Mouse (Mus musculus) kidney, adult 18-20 months (tissue): ENCODE measurements around the gene Snx20.

Experiments
- DNase-seq: peaks from one replicate; pipeline ENCODE4 v3.0.0; 2021

Snx20 gene

DNA sequence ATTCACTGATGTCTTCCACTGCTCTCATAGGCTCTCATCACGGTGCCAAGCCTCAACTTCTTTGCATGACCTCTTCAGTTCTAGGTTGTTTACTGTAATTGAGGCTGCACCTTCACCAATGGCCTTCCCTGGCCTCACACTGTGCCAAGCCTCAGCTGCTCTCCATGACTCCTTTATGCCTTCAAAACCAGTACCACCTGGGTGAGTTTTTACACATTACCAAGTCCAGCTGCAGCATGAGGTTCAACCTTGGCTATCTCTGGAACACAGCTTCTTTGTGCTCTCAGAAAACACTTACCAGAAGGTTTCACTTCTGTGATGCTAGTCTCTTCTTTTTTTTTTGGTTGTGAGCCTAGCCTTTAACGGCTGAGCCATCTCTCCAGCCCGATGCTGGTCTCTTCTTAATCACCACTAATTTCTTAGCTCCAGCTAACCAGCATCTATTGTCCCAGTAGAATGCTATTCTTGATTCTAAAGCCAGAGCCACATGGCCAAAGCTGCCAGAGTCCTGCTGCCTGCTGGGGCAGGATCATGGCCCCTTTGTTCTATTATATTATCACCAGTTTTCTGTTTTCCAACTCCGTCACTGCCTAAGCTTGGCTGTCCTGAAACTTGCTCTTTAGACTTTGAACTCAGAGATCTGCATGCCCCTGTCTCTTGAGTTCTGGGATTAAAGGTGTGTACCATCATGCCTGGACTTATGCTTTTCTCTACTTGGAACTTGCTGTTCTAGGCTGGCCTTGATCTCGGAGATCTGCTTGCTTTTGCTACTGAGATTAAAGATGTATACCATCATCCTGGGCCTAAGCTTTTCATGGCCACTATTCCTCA is 7.0 kb upstream of the Snx20 start:
- DNase-seq, result no peak

DNA sequence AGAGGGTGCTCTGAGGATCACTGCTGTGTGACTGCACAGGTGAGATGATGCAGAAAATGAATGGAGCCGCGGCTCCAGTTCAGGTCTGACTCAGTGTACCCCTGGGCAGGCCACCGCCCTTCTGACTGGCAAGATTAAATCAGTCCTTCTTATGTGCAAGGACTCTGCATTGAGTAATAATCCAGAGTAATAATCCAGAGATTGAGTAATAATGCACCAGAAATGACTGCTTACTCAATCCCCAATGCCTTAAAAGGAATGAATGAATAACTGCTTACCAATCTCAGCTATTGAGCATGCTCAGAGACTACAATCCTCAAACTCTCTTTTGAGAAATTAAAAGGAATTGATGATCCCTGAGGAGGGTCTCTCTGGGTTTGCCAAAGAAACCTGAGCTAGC is 3.0 kb upstream of the Snx20 start:
- DNase-seq, result no peak

DNA sequence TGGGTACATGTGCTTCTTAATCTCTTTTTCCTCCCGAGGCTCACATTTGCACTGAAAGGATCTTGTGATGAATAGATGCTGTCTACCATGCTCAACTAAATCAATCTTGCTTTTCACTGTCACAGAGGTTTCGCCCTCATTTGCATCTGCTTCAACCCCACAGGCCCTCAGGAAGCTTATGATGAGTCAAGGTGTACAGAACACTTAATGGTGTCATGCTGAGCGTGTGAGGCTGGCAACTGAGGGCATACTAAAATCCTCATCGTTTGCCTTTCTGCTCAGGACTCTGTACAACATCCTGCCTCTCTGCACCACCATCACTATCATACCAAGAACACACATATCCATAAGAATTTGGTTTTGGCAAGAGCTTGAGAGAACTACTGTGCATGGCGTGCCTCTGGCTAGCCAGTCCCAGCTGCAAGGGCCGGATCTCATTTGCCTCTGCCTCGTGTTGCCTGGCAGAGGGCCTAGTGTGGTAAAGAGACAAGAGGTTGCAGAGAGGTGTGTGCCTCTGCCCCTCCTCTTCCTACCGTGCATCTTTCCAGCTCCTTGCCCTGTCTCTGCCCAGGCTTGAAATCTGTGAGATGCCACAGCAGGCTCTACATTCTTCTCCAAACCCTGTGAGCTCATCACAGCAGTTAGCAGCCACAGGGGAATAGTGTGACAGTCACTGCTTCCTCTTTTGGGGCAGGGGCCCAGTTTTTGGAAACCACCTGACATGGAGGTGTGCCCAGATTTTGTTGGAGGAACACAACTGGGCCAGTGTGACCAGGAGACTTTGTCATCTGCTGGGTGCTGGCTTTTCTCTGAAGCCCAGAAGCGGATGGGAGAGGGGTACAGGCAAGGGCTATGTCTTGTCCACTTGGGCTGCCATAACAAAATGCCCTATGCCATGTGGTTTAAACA is 1.4 kb upstream of the Snx20 start:
- DNase-seq, result no peak

GRCm38 (mm10) chr8:88633343-88633765 is 2.6 kb downstream of the Snx20 start:
- no peak for DNase-seq

DNA sequence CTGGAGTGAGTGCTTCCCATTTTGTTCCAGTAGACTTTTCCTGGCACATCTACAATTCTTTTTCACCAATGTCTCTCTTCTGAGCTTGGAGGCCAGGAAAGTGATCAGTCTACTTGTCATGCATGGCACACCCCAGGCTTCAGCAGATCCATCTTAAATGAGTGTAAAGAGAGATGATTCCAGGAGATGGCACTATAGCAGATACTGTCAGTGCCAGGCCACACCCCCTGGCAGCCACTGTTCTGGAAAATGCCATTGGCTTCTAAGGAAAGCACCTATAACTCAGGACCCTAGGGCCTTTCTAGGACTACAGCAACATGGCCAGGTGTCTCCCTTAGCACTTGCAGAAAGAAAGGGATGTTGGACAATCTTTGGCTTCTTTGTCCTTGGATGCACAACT is 4.8 kb downstream of the Snx20 start:
- peak; percentile 41 for DNase-seq

GRCm38 (mm10) chr8:88630225-88630624 is 5.7 kb downstream of the Snx20 start:
- peak; percentile 36 for DNase-seq

GRCm38 (mm10) chr8:88628001-88628774 is 7.7 kb downstream of the Snx20 start:
- no peak for DNase-seq

DNA sequence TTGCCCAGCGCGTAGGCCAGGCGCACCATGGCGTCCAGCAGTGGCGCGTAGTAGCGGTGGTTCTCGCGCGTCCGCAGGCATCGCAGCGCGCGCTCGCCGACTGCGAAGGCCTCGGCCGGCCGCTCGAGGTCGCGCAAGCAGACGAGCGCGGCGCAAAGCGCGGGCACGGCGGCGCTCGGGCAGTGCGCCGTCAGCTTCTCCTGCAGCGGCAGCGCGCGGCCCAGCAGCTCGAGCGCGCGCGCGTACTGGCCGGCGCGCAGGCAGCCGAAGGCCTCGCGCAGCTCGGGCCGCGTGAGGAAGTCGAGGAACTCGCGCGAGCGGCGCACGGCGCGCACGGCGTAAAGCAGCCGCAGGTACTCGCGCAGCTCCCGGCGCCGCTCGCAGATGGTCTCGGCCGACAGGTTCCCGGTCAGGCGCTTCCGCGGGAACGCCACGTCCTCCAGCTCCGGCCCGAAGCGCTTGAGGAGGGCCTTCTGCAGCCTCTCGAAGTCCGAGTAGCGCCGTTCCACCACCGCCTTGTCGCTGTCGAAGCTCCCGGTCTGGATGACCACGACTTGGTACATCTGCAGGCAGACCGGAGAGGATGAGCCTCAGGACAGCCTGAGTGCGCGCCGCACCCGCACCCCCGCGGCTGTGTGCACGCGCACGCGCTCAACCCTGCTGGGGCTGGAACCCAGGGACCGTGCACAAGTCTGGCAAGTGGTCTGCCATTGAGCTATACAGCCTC is 8.5 kb downstream of the Snx20 start:
- peak; percentile 76 for DNase-seq

- no peak for DNase-seq
Observed at GRCm38 (mm10) chr8:88626940-88627264, 9.0 kb downstream of the Snx20 start.

DNA sequence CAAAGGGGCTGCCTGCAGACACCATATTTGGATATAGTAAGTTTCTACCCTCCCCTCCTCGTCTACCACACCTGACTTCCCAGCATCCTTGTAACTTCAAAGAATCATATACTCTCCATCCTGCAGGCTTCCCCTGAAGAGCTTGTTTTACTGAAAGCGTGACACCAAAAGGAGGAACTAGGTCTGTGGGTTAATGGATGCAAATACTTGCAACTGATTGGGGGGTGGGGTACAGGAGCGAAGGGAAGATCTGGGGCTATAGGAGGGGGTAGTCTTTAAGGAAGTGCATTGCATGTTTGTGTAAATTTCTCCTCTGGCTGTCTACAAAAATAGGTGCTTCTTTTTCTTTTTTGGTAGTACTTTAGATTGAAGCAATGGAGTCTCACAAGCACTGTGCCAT is 9.5 kb downstream of the Snx20 start:
- no peak for DNase-seq

- DNase-seq, result no peak
Observed at GRCm38 (mm10) chr8:88624276-88624675, 11.7 kb downstream of the Snx20 start.

DNA sequence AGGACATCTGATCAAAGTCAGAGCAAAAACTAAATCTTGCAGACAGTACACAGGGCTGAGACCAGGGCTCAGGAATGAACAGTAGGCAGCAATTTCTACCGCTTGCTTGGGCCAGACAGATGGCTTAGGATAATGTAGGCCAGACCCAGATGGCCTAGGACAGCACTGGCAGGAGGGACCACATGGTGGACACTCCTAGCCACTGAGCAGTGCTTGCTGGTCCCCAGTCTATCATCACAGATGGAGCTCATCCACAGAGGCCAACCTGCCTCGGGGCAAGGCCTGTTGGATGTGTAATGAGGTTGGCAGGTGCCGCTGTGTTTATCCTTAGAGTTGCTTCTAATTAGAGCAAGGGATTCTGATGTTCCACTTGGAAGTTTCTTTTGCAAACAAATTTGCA is 12.6 kb downstream of the Snx20 start:
- DNase-seq, result no peak

- DNase-seq, result peak; percentile 81
Observed at GRCm38 (mm10) chr8:88621408-88621807, 14.5 kb downstream of the Snx20 start.

DNA sequence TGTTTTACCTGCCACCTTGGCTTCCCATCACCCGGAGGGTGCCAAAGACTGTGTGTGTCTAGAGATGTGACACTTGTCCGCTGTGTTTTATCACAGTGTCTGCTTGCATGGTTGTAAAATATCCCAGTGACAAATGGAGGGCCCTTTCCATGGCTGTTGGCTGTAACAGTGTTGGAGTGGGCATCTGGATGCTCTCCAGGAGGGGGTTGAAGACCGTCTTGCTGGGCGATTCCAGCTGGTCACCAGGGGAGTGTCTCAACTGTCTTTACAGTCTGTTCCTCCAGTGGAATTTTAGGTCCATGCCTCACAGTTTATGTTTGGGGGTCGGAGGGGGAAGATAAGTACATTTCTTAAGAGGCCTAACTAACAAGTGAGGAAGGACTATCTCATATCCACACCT is 15.0 kb downstream of the Snx20 start:
- no peak for DNase-seq

DNA sequence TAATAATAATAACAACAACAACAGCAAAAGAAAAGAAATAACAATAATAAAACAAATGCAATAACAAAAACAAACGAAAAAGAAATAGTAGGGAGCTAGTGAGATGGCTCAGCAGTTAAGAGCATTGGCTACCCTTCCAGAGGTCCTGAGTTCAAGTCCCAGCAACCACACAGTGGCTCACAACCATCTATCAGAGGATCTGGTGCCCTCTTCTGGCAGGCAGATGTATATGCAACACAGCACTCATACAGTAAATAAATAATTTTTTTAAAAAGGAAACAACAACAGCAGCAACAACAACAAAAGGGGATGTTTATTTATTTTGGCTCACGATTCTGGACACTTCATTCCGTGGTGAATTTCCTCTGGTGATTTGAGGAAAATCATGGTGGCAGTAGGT is 16.4 kb downstream of the Snx20 start:
- no peak for DNase-seq

DNA sequence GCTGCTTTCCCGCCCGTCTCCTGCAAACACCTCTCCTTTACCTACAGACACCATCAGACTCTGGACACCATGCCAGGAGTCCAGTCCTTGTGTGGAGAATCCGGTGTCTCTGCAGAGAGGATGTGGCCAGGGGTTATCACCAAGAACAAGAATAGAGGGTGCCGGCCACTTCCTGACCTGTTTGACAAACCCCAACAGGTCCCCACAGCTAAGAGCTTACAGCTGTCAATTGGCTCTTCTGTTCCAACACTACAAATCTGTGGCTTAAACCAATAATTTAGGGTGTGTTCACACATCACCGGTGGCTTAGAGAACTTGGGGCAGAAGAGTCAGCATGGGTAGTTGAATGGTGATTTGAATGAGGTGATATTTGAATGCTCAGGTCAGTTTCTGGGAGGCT is 17.3 kb downstream of the Snx20 start:
- DNase-seq, result no peak

DNA sequence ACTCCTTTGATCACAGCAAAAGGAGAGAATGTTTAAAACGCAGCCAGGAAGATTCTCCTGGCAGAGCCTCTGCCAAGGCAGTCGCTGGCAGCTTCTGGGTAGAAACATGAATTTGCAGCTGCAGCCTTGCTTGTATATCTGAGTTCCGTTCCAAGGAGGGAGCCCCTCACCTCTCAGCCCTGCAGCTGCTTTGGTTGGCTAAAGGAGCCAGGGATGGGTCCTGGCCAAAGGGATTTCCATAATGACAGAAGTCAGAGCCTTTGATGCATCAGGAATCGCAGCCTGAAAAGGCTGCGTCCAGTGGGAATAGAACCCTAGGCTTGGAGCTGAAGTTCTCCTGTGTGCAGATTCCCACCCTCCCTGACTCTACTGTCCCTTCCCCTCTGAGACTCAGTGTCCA is 20.9 kb downstream of the Snx20 start:
- DNase-seq, result no peak

DNA sequence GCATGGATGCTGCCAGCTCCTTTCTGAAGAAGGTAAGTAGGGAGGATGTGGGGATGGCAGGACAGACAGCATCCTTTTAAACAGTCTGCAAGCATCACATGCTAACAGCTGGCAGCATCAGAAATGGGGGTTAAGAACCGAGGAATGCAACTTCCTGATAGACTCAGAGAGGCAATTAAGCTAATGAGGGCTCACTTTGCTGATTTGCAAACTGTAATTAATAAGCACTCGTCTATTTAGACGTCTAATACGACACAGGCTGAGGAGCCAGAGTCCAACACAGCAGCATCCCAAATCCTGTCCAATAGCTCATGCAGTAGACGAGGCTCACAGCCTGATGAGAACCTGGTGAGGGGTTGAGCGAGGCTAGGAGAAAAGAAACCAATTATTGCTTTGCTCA is 25.7 kb downstream of the Snx20 start:
- DNase-seq, result no peak

GRCm38 (mm10) chr8:88609036-88609435 is 26.9 kb downstream of the Snx20 start:
- no peak for DNase-seq

DNA sequence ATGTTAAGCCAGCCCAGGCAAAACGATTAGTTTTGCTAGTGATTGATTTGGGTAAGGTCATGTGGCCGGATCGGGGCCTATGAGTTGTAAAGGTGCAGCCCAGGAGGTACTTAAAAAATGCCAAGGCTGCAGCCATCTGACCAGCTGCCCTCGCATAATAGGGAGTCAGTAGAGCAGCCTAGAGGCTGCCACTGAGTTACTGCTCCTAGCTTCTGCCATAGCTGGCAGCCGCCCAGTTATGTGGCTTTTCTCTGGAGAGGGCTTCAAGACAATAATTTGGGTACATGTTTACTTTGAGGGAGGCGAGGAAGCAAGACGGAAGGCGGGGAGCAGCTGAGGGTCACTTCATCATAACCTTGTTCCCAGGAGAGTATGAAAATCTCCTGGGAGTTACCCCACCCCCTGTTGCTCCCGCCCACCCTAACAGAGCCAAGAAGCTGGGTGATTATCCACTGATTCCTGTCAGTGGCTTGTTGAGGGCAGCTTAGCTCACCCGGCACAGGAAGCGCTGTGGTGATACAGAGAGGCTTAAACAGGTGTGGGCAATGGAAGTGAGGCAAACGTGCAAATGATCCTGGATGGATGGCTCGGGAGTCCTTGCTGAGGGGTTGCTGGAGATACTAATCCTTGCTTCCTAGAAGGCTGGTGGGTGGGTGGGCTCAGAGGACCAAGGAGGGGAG is 30.4 kb downstream of the Snx20 start:
- no peak for DNase-seq

DNA sequence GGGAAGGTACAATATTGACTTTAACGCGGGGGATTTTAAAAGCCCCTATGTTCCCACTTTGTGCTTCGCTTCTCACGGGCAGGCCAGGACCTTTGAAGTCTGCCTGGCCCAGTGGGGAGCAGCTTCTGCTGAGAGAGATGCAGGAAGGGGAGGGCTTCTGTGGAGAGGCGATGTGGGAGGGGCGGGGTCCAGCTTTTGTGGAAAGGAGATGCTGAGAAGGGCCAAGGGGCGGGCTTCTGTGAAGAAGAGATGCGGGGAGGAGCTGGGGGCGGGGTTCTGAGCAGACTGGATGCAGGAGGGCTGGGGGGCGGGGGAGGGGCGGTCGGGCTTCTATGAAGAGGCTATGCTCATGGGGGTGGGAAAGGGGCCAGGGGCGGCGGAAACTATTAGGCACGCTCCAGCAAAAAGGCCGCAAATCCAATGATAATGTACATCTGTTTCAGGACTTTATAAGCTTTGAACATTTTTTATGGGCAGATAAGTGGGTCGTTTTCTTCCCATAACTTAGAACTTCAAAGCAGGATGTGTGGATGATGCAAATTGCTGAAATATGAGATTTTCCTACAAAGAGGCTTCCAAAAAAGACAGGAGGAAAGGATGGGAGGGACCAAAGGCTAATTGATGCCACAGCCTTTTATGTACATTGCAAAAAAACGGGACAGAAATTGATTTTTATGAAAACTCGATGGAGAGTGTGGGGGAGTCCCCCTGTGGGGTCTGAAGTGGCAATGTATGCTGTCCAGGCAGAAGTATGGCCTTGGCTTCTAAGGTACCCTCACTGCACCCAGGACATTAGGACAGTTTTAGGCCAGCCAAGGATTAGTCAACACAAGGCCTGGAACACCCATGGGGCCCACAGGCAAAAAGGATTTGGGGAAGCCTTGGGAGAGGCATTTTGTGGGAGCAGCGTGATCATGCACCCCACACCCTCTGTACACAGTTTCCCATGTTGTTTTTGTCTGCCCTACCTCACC is 31.6 kb downstream of the Snx20 start:
- DNase-seq, result peak; percentile 8
